Mouse (Mus musculus) lung, postnatal 0 days (tissue): ENCODE measurements around the gene Cideb.

Experiments
- CTCF ChIP-seq: IDR thresholded peaks from 2 replicates; pipeline ENCODE4 v1.5.1; 2016; ENCODE audit warnings: antibody characterized with exemption, mild to moderate bottlenecking
- EP300 ChIP-seq: IDR thresholded peaks from 2 replicates; pipeline ENCODE4 v1.6.1; 2016; ENCODE audit warnings: antibody characterized with exemption, mild to moderate bottlenecking, control low read depth

GRCm38 (mm10) chr14:55795380-55796163 is 37.3 kb upstream of the Cideb start:
- TF ChIP-seq EP300 = peak; percentile 88
- TF ChIP-seq CTCF = no peak
